Mouse (Mus musculus) fibroblast of lung, adult 2 months (primary cell): ENCODE measurements around the gene Sigirr.
A peak's percentile ranks its signal among the peaks of the same experiment; 100 is the strongest.

Experiments
- DNase-seq: peaks from one replicate; pipeline ENCODE4 v3.0.0-alpha.2; 2011; ENCODE audit warnings: low read depth

Sigirr gene

GRCm38 (mm10) chr7:141060426-141061242 is 39.7 kb downstream of the Sigirr start, which contains the start of gene B4galnt4:
Gene B4galnt4, plus strand, starts transcription at chr7:141061104.
- DNase-seq: no peak

- no peak for DNase-seq
Measured at GRCm38 (mm10) chr7:141059929-141060328, 40.4 kb downstream of the Sigirr start.

GRCm38 (mm10) chr7:141058601-141059341 is 41.6 kb downstream of the Sigirr start:
- no peak for DNase-seq

GRCm38 (mm10) chr7:141057541-141057940 is 42.8 kb downstream of the Sigirr start:
- no peak for DNase-seq

- DNase-seq: no peak
Measured at GRCm38 (mm10) chr7:141056976-141057375, 43.4 kb downstream of the Sigirr start.

GRCm38 (mm10) chr7:141055785-141056184 is 44.6 kb downstream of the Sigirr start:
- DNase-seq: no peak

- no peak for DNase-seq
Measured at GRCm38 (mm10) chr7:141052421-141052820, 48.0 kb downstream of the Sigirr start.

GRCm38 (mm10) chr7:141052016-141052415 is 48.4 kb downstream of the Sigirr start:
- DNase-seq: no peak

GRCm38 (mm10) chr7:141051060-141051685 is 49.2 kb downstream of the Sigirr start:
- DNase-seq: no peak

- DNase-seq: no peak
Measured at GRCm38 (mm10) chr7:141049326-141049725, 51.0 kb downstream of the Sigirr start.

GRCm38 (mm10) chr7:141048226-141049218 is 51.9 kb downstream of the Sigirr start:
- DNase-seq: peak; percentile 88

- DNase-seq: peak; percentile 93
Measured at GRCm38 (mm10) chr7:141047581-141048225, 52.7 kb downstream of the Sigirr start.

GRCm38 (mm10) chr7:141046931-141047580 is 53.3 kb downstream of the Sigirr start:
- no peak for DNase-seq

GRCm38 (mm10) chr7:141042539-141042938 is 57.8 kb downstream of the Sigirr start:
- no peak for DNase-seq

GRCm38 (mm10) chr7:141041661-141042060 is 58.7 kb downstream of the Sigirr start:
- peak; percentile 82 for DNase-seq
